Comparison of ENCODE assay signal across 18 mouse cellular contexts in the genomic region with DNA sequence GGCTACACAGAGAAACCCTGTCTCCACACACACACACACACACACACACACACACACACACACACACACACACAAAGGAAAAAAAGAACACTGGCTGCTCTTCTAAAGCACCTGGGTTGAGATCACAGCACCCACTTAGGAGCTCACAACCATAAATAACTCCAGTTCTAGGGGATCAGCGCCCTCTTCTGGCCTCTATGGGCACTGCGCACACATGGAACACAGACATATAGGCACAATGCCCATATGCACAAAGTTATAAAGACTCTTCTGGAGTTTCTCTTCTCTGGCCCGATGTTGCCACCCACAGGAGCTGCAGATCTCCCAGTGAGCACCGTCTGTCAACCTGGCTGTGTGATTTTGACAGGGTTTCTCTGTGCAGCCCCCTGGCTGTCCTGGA. TPM values are rescaled to one million over a fixed set of nuclear protein-coding genes. Genes with fewer than 3 reads are reported as not detected.
DNase-seq lines count a peak whose midpoint lies in the region; ATAC-seq and TF ChIP-seq lines count a peak whose summit lies in the region.
"Had no signal": no experiment of that assay in that cellular context is flagged by ENCODE, and none has a peak within 500 bp of the region (broad histone marks: within the 10 kb centered on the region; RNA-seq: fewer than 3 reads in every experiment).

No protein-coding gene starts in this region.

- no peak for DNase-seq in lung, embryonic 14.5 days
- no peak for DNase-seq in lung, postnatal 10 days
- peak; percentile 47 for DNase-seq in ZHBTc4 (ENCODE audit: low read depth, low spot score)
- DNase-seq in frontal cortex, postnatal 36 days (ENCODE audit: low spot score in 2 of 2) = no peak
- DNase-seq: adrenal gland, adult 8-10 months; cerebellum, adult 9-11 months; gastrocnemius, postnatal 25 days; heart, postnatal 4 days; kidney, postnatal 14 days; layer of hippocampus, adult 9-11 months; liver, embryonic 13.5 days; right cerebral cortex, postnatal 14 days; thymus, adult 18-20 months had no signal

- H3K27me3 ChIP-seq in intestine, postnatal 0 days (replicated peaks; ENCODE audit: control insufficient read depth, insufficient read depth, low read length) = no peaks in the 10 kb centered on the region
- H3K27me3 ChIP-seq in intestine, embryonic 15.5 days (replicated peaks) = no peaks in the 10 kb centered on the region
- H3K27me3 ChIP-seq in lung, embryonic 14.5 days (ENCODE audit: insufficient read depth, low read length) = no peaks in the 10 kb centered on the region
- H3K27me3 ChIP-seq in ES-Bruce4 (ENCODE audit: control insufficient read depth, insufficient read depth, low read length, poor library complexity, severe bottlenecking) = no peaks in the 10 kb centered on the region
- H3K27me3 ChIP-seq: liver, embryonic 13.5 days; neural tube, embryonic 12.5 days had no signal

- peaks cover 49% of the 10 kb centered on the region for H3K36me3 ChIP-seq in intestine, postnatal 0 days (ENCODE audit: control insufficient read depth, insufficient read depth)
- H3K36me3 ChIP-seq in intestine, embryonic 15.5 days = peaks cover 10% of the 10 kb centered on the region
- H3K36me3 ChIP-seq in lung, embryonic 14.5 days (ENCODE audit: insufficient read depth) = peaks cover 50% of the 10 kb centered on the region
- peaks cover 1% of the 10 kb centered on the region; the same call in 1 of the 2 replicates for H3K36me3 ChIP-seq in ES-Bruce4 (ENCODE audit: control insufficient read depth, insufficient read depth, low read length, poor library complexity, severe bottlenecking)

- no peaks in the 10 kb centered on the region for H3K4me1 ChIP-seq in intestine, postnatal 0 days (replicated peaks; ENCODE audit: control insufficient read depth, insufficient read depth, low read length)
- no peaks in the 10 kb centered on the region for H3K4me1 ChIP-seq in intestine, embryonic 15.5 days (replicated peaks)
- no peaks in the 10 kb centered on the region for H3K4me1 ChIP-seq in lung, embryonic 14.5 days (ENCODE audit: insufficient read depth)
- H3K4me1 ChIP-seq in ES-Bruce4 (ENCODE audit: control insufficient read depth, insufficient read depth, low read length) = no peaks in the 10 kb centered on the region
- H3K4me1 ChIP-seq: liver, embryonic 13.5 days had no signal

- ATAC-seq in intestine, postnatal 0 days = no peak
- ATAC-seq in intestine, embryonic 15.5 days = no peak
- no peak for ATAC-seq in lung, embryonic 14.5 days (ENCODE audit: insufficient read depth)

- H3K27ac ChIP-seq in intestine, postnatal 0 days (ENCODE audit: low read depth, low read length) = no peak overlapping the region
- no peak overlapping the region for H3K27ac ChIP-seq in intestine, embryonic 15.5 days
- H3K27ac ChIP-seq in lung, embryonic 14.5 days (ENCODE audit: low read depth) = no peak overlapping the region
- no peak overlapping the region for H3K27ac ChIP-seq in ES-Bruce4 (ENCODE audit: insufficient read depth, low read length)
- H3K27ac ChIP-seq: liver, embryonic 13.5 days; neural tube, embryonic 12.5 days had no signal

- no peaks in the 10 kb centered on the region for H3K9me3 ChIP-seq in intestine, postnatal 0 days (ENCODE audit: control insufficient read depth)
- H3K9me3 ChIP-seq in intestine, embryonic 15.5 days = no peaks in the 10 kb centered on the region
- H3K9me3 ChIP-seq in lung, embryonic 14.5 days (ENCODE audit: low read depth, low read length) = no peaks in the 10 kb centered on the region
- no peaks in the 10 kb centered on the region for H3K9me3 ChIP-seq in ES-Bruce4 (replicated peaks; ENCODE audit: control insufficient read depth, insufficient read depth, low read length, poor library complexity, severe bottlenecking)
- H3K9me3 ChIP-seq: liver, embryonic 13.5 days had no signal

- no peak for TF ChIP-seq EP300 in ES-Bruce4 (IDR thresholded peaks at IDR 0.05; ENCODE audit: insufficient read depth, low read depth, low read length)

- TF ChIP-seq CTCF in intestine, postnatal 0 days (IDR thresholded peaks at IDR 0.05; ENCODE audit: low read depth) = peak; percentile 41
- peak; percentile 34; the same call in 1 of the 2 replicates for TF ChIP-seq CTCF in lung, embryonic 14.5 days (IDR thresholded peaks at IDR 0.05; ENCODE audit: low read depth)
- peak; percentile 49 for TF ChIP-seq CTCF in ES-Bruce4 (IDR thresholded peaks at IDR 0.05; ENCODE audit: low read depth, low read length)

- 83% methylated on average over 4 of the region's 4 CpGs for WGBS in intestine, postnatal 0 days
- 82% methylated on average over 4 of the region's 4 CpGs for WGBS in intestine, embryonic 15.5 days
- 85% methylated on average over 4 of the region's 4 CpGs for WGBS in lung, embryonic 14.5 days

- no peak overlapping the region for H3K9ac ChIP-seq in intestine, postnatal 0 days (ENCODE audit: low read depth, low read length)
- no peak overlapping the region for H3K9ac ChIP-seq in intestine, embryonic 15.5 days
- no peak overlapping the region for H3K9ac ChIP-seq in lung, embryonic 14.5 days
- H3K9ac ChIP-seq in ES-Bruce4 (ENCODE audit: low read depth, poor library complexity, severe bottlenecking) = no peak overlapping the region
- H3K9ac ChIP-seq: liver, embryonic 13.5 days; neural tube, embryonic 12.5 days had no signal

- no peak overlapping the region for H3K4me2 ChIP-seq in intestine, postnatal 0 days (replicated peaks; ENCODE audit: low read depth)
- no peak overlapping the region for H3K4me2 ChIP-seq in intestine, embryonic 15.5 days (replicated peaks)
- no peak overlapping the region for H3K4me2 ChIP-seq in lung, embryonic 14.5 days
- H3K4me2 ChIP-seq: heart, embryonic 11.5 days; liver, embryonic 13.5 days; neural tube, embryonic 12.5 days had no signal

- TF ChIP-seq POLR2A in ES-Bruce4 (IDR thresholded peaks at IDR 0.05; ENCODE audit: insufficient read depth, low read length) = no peak

- no peak overlapping the region for H3K4me3 ChIP-seq in intestine, postnatal 0 days (ENCODE audit: low read depth, low read length)
- no peak overlapping the region for H3K4me3 ChIP-seq in intestine, embryonic 15.5 days (replicated peaks)
- H3K4me3 ChIP-seq in lung, embryonic 14.5 days (ENCODE audit: low read depth, low read length) = no peak overlapping the region
- H3K4me3 ChIP-seq in ES-Bruce4 (ENCODE audit: low read depth, low read length) = no peak overlapping the region
- H3K4me3 ChIP-seq: liver, embryonic 13.5 days; neural tube, embryonic 12.5 days had no signal

RNA-seq across cellular contexts. Expression of a gene that starts 12.1 kb away (rescaled TPM):
- polyA plus RNA-seq in intestine, postnatal 0 days (2015; fragmentation: Nextera tagmentation; extraction: Ambion mirVana) = 16.1 and 16.5 TPM in 2 replicates
- polyA plus RNA-seq in intestine, embryonic 15.5 days (2015; fragmentation: Nextera tagmentation; extraction: Ambion mirVana) = 33.0 and 35.9 TPM in 2 replicates
- polyA plus RNA-seq in lung, embryonic 14.5 days (2014; fragmentation: Nextera tagmentation; extraction: Ambion mirVana) = 25.7 and 26.1 TPM in 2 replicates
- polyA plus RNA-seq in ES-Bruce4 (2011; ENCODE audit: insufficient read depth, insufficient read length, low read depth, missing spikeins) = 15.2 and 16.1 TPM in 2 replicates

RNA-seq across cellular contexts. Expression of a gene that starts 20.5 kb away (rescaled TPM):
- polyA plus RNA-seq in intestine, postnatal 0 days (2015; fragmentation: Nextera tagmentation; extraction: Ambion mirVana) = 1.7 and 2.5 TPM in 2 replicates
- 5.8 and 6.1 TPM in 2 replicates for polyA plus RNA-seq in intestine, embryonic 15.5 days (2015; fragmentation: Nextera tagmentation; extraction: Ambion mirVana)
- polyA plus RNA-seq in lung, embryonic 14.5 days (2014; fragmentation: Nextera tagmentation; extraction: Ambion mirVana) = 0.42 and 0.79 TPM in 2 replicates
- polyA plus RNA-seq in ES-Bruce4 (2011; ENCODE audit: insufficient read depth, insufficient read length, low read depth, missing spikeins) = 0.32 and 0.48 TPM in 2 replicates
